Mouse (Mus musculus) cerebellum, adult 2 months (tissue): ENCODE measurements around the gene Ntsr2. TPM values are rescaled to one million over a fixed set of nuclear protein-coding genes. Genes with fewer than 3 reads are reported as not detected.
"Not testable (repeated sequence)": the region's sequence is repeated elsewhere in the genome, so short reads cannot be mapped to it uniquely, and the experiment has no call there.

ENCODE experiments used
- DNase-seq, 2 experiments: peaks; one replicate each; pipeline ENCODE4 v3.0.0; 2021
- H3K27ac ChIP-seq: fragments of 200-500 bp; 2 replicates; pipeline ENCODE4 v1.5.1; 2012; ENCODE audit warnings: low read length, control low read depth, inconsistent platforms; ENCODE audit not compliant: insufficient read depth
- H3K27me3 ChIP-seq: fragments of 200-500 bp; 2 replicates; pipeline ENCODE4 v1.6.1; 2012; ENCODE audit warnings: inconsistent platforms, mild to moderate bottlenecking, low read length, moderate library complexity; ENCODE audit not compliant: control insufficient read depth, insufficient read depth
- H3K4me1 ChIP-seq: fragments of 200-500 bp; 2 replicates; pipeline ENCODE4 v1.6.1; 2011; ENCODE audit warnings: low read length; ENCODE audit not compliant: control insufficient read depth, insufficient read depth
- H3K4me3 ChIP-seq: fragments of 200-500 bp; replicated peaks from 2 replicates; pipeline ENCODE3; 2011; ENCODE audit warnings: mild to moderate bottlenecking, low read depth, low read length, control low read depth; ENCODE audit not compliant: insufficient read depth
- CTCF ChIP-seq: fragments of 200-500 bp; IDR thresholded peaks from 2 replicates; pipeline ENCODE4 v1.5.1; 2011; ENCODE audit warnings: low read depth, mild to moderate bottlenecking, control low read depth, low read length, moderate library complexity, borderline replicate concordance; ENCODE audit not compliant: insufficient read depth
- POLR2A ChIP-seq: fragments of 200-500 bp; IDR thresholded peaks from 2 replicates; pipeline ENCODE4 v1.6.1; 2011; ENCODE audit warnings: low read length, control low read depth, borderline replicate concordance; ENCODE audit not compliant: insufficient read depth
- WGBS: fragments of 180-500 bp; shearing (Covaris S2); methylation state at CpG from one replicate; pipeline ENCODE4 v1.1.7; 2018; 5-methylcytosine and 5-hydroxymethylcytosine counted together
- polyA plus RNA-seq: library from polyadenylated mRNA; depleted of rRNA; stranded (reverse); fragments of >200 nt; gene quantifications from 2 replicates; pipeline ENCODE4 v1.2.3, GENCODE M21; 2012; rRNA removed

The Ntsr2 gene
- polyA plus RNA-seq, 1 experiment: 262 TPM

DNA sequence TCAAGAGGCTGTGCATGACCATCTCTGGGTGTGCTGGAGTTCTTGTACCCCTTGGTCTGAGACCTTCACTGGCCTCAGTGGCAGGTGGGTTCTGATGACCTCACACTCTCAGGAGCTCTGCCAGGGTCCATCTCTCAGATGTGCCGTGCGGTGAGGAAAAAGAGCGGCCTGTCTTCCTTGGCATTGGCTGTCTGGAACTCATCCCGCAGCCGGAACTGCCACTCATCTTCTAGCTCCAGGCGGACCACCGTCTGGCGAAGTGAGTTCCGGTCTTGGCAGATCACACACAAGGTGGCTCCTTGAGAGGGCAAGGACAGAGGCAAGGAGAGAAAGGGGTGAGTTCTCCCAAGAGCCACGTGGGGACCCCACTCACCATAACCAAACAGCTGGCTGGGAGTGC lies 19.1 kb downstream of the Ntsr2 start:
- no peak for TF ChIP-seq CTCF
- TF ChIP-seq POLR2A: no peak
- 34% methylated on average over 10 of the region's 10 CpGs for WGBS
- DNase-seq: no peak

GRCm38 (mm10) chr12:16690631-16691030 lies 37.4 kb downstream of the Ntsr2 start:
- 62% methylated on average over 9 of the region's 9 CpGs for WGBS
- H3K4me3 ChIP-seq: no peak overlapping the region
- no peaks in the 10 kb centered on the region for H3K27me3 ChIP-seq
- no peak overlapping the region for H3K27ac ChIP-seq
- DNase-seq: no peak
- no peak for TF ChIP-seq POLR2A
- TF ChIP-seq CTCF: no peak
- H3K4me1 ChIP-seq: no peaks in the 10 kb centered on the region

More for the DNA sequence above, 19.1 kb downstream of the Ntsr2 start:
- Histone ChIP-seq H3K27me3 (no peaks in the 10 kb centered on the region), H3K4me1 (no peaks in the 10 kb centered on the region), H3K27ac (no peak overlapping the region), H3K4me3 (no peak overlapping the region)

GRCm38 (mm10) chr12:16694783-16695182 lies 41.6 kb downstream of the Ntsr2 start:
- Histone ChIP-seq H3K27me3 (no peaks in the 10 kb centered on the region), H3K27ac (no peak overlapping the region), H3K4me3 (no peak overlapping the region), H3K4me1 (no peaks in the 10 kb centered on the region)
- TF ChIP-seq CTCF: no peak
- TF ChIP-seq POLR2A: no peak
- DNase-seq: no peak
- 77% methylated on average over 5 of the region's 5 CpGs for WGBS

DNA sequence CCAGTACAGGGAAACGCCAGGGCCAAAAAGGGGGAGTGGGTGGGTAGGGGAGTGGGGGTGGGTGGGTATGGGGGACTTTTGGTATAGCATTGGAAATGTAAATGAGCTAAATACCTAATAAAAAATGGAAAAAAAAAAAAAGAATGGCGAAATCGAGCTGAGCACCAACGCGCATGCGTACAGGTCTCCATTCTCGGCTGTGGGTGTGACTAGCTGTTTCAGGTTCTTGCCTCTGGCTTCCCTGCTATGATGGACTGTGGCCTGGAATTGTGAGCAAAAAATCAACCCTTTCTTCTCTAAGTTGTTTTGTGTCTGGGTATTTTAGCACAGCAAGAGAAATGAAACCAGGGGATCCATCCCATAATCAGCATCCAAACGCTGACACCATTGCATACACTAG lies 42.1 kb downstream of the Ntsr2 start:
- not testable (repeated sequence) for H3K4me3 ChIP-seq, DNase-seq, H3K4me1 ChIP-seq, H3K27ac ChIP-seq, H3K27me3 ChIP-seq
- 97% methylated on average over 7 of the region's 8 CpGs for WGBS

DNA sequence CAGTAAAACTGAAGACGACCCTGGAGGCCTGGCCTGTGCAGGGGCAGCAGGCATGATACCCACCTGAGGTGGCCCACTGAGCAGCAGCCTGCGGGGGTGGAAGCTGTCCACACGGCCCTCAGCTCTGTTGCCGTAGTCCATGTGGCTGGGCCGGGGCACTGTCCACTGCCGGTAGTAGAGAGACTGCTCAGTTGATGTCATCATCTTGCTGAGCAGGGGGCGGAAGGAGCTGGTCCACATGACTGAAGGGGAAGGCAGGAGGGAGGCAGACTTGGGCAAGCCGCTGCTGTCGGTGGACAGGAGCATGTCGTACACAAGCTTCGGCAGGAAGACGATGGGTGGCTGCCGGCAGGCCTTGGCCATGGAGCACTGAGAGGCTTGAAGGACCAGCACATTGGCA lies 43.0 kb downstream of the Ntsr2 start:
- WGBS: 80% methylated on average over 13 of the region's 13 CpGs
- Histone ChIP-seq H3K27ac (no peak overlapping the region), H3K27me3 (no peaks in the 10 kb centered on the region), H3K4me3 (no peak overlapping the region), H3K4me1 (no peaks in the 10 kb centered on the region)
- no peak for TF ChIP-seq CTCF
- no peak for DNase-seq

GRCm38 (mm10) chr12:16698691-16699090 lies 45.5 kb downstream of the Ntsr2 start:
- Histone ChIP-seq H3K4me1 (no peaks in the 10 kb centered on the region), H3K27ac (no peak overlapping the region), H3K27me3 (no peaks in the 10 kb centered on the region), H3K4me3 (no peak overlapping the region)
- WGBS: 90% methylated on average over 1 of the region's 1 CpGs
- no peak for DNase-seq
- TF ChIP-seq POLR2A (no peak), CTCF (no peak)

Other genes starting within 250 kb of the Ntsr2 start
- 37.2 and 38.6 TPM in 2 replicates for gene Lpin1, start 42.4 kb upstream of the Ntsr2 start, polyA plus RNA-seq
- gene Greb1, start 147.5 kb downstream of the Ntsr2 start, polyA plus RNA-seq: 1.1 and 1.4 TPM in 2 replicates
- 54.6 and 62.2 TPM in 2 replicates for gene E2f6, start 157.6 kb downstream of the Ntsr2 start, polyA plus RNA-seq
- gene Rock2, start 241.5 kb downstream of the Ntsr2 start, polyA plus RNA-seq: 37.5 and 39.1 TPM in 2 replicates